Mouse (Mus musculus) forebrain, embryonic 15.5 days (tissue): ENCODE results near the gene Bckdha. TPM values are rescaled to one million over a fixed set of nuclear protein-coding genes. Genes with fewer than 3 reads are reported as not detected.

ENCODE experiments used
- ATAC-seq: fragments of 200-750 bp; cut with Nextera tagmentation; replicated peaks from 2 replicates; pipeline ENCODE4 v1.8.0; 2017; ENCODE audit warnings: mild to moderate bottlenecking, moderate TSS enrichment, moderate library complexity
- H3K27ac ChIP-seq: fragments of 300-500 bp; sonication (generic); replicated peaks from 2 replicates; pipeline ENCODE4 v1.5.1; 2015; ENCODE audit warnings: mild to moderate bottlenecking, inconsistent platforms
- H3K27me3 ChIP-seq: fragments of 300-500 bp; sonication (generic); 2 replicates; pipeline ENCODE4 v1.6.1; 2015; ENCODE audit warnings: inconsistent platforms
- H3K36me3 ChIP-seq: fragments of 300-500 bp; sonication (generic); 2 replicates; pipeline ENCODE4 v1.6.1; 2015; ENCODE audit warnings: mild to moderate bottlenecking, inconsistent platforms
- H3K4me1 ChIP-seq: fragments of 300-500 bp; sonication (generic); 2 replicates; pipeline ENCODE4 v1.6.1; 2015; ENCODE audit warnings: inconsistent platforms
- H3K4me2 ChIP-seq: fragments of 300-500 bp; sonication (generic); replicated peaks from 2 replicates; pipeline ENCODE4 v1.6.1; 2015; ENCODE audit warnings: mild to moderate bottlenecking, inconsistent platforms
- H3K4me3 ChIP-seq: fragments of 300-500 bp; sonication (generic); 2 replicates; pipeline ENCODE4 v1.5.1; 2015; ENCODE audit warnings: mild to moderate bottlenecking, inconsistent platforms
- H3K9ac ChIP-seq: fragments of 300-500 bp; sonication (generic); replicated peaks from 2 replicates; pipeline ENCODE4 v1.6.1; 2015; ENCODE audit warnings: mild to moderate bottlenecking, inconsistent platforms
- H3K9me3 ChIP-seq: fragments of 300-500 bp; sonication (generic); 2 replicates; pipeline ENCODE4 v1.6.1; 2016; ENCODE audit warnings: inconsistent platforms
- WGBS: fragments of 180-500 bp; shearing (Covaris S2); methylation state at CpG from one replicate; pipeline ENCODE4 v1.1.7; 2015; ENCODE audit warnings: mixed read lengths; 5-methylcytosine and 5-hydroxymethylcytosine counted together
- polyA plus RNA-seq: library from polyadenylated mRNA; unstranded; fragments of >200 nt; fragmentation: Nextera tagmentation; extraction: Ambion mirVana; gene quantifications from 2 replicates; pipeline ENCODE4 v1.2.1, GENCODE M21; 2015

Bckdha gene
- 57.8 and 62.1 TPM in 2 replicates for polyA plus RNA-seq

- peak; percentile 97 for ATAC-seq
- Histone ChIP-seq H3K4me3 (peak within 1 kb of the TSS; percentile 73), H3K9me3 (no peaks in the 10 kb centered on the region), H3K27ac (peak within 1 kb of the TSS; percentile 67), H3K9ac (peak within 1 kb of the TSS; percentile 73), H3K4me2 (peak within 1 kb of the TSS; percentile 89), H3K4me1 (peaks cover 29% of the 10 kb centered on the region), H3K36me3 (0 out of 2 replicates have a peak, but pooled peaks cover under 1% of the 10 kb centered on the region), H3K27me3 (no peaks in the 10 kb centered on the region)
- WGBS = under 1% methylated on average over 50 of the region's 50 CpGs
Observed at GRCm38 (mm10) chr7:25658657-25659472, at the start of gene Bckdha, which contains the start of gene Exosc5. Gene Bckdha, minus strand, starts transcription at chr7:25658981. Gene Exosc5, plus strand, starts transcription at chr7:25659164.

- Histone ChIP-seq H3K27me3 (peaks cover 5% of the 10 kb centered on the region; the same call in 1 of the 2 replicates), H3K27ac (no peak overlapping the region), H3K4me2 (no peak overlapping the region), H3K4me3 (no peak overlapping the region), H3K36me3 (peaks cover 7% of the 10 kb centered on the region), H3K9me3 (no peaks in the 10 kb centered on the region), H3K4me1 (peaks cover 12% of the 10 kb centered on the region), H3K9ac (no peak overlapping the region)
- 68% methylated on average over 15 of the region's 15 CpGs for WGBS
- no peak for ATAC-seq
Observed at GRCm38 (mm10) chr7:25707581-25708292, 49.0 kb upstream of the Bckdha start.

- Histone ChIP-seq H3K4me3 (no peak overlapping the region), H3K9me3 (0 out of 2 replicates have a peak, but pooled peaks cover 5% of the 10 kb centered on the region), H3K4me2 (no peak overlapping the region), H3K27ac (no peak overlapping the region), H3K27me3 (peaks cover 5% of the 10 kb centered on the region; the same call in 1 of the 2 replicates), H3K9ac (no peak overlapping the region), H3K36me3 (no peaks in the 10 kb centered on the region), H3K4me1 (peaks cover 12% of the 10 kb centered on the region)
- WGBS = 63% methylated on average over 7 of the region's 7 CpGs
- no peak for ATAC-seq
Observed at GRCm38 (mm10) chr7:25706578-25707170, 47.9 kb upstream of the Bckdha start.

- H3K4me3 ChIP-seq = no peak overlapping the region
- peaks cover 12% of the 10 kb centered on the region for H3K4me1 ChIP-seq
- no peaks in the 10 kb centered on the region for H3K36me3 ChIP-seq
- no peak for ATAC-seq
- H3K9ac ChIP-seq = no peak overlapping the region
- H3K27me3 ChIP-seq = peaks cover 5% of the 10 kb centered on the region; the same call in 1 of the 2 replicates
- 59% methylated on average over 6 of the region's 6 CpGs for WGBS
- H3K4me2 ChIP-seq = no peak overlapping the region
- 0 out of 2 replicates have a peak, but pooled peaks cover 5% of the 10 kb centered on the region for H3K9me3 ChIP-seq
- no peak overlapping the region for H3K27ac ChIP-seq
Observed at GRCm38 (mm10) chr7:25705801-25706251, 47.0 kb upstream of the Bckdha start.

- H3K4me2 ChIP-seq = peak overlapping the region; percentile 59
- 3% methylated on average over 36 of the region's 37 CpGs for WGBS
- peaks cover 5% of the 10 kb centered on the region for H3K4me1 ChIP-seq
- H3K4me3 ChIP-seq = peak overlapping the region; percentile 38
- ATAC-seq = peak; percentile 51
- H3K36me3 ChIP-seq = no peaks in the 10 kb centered on the region
- H3K27me3 ChIP-seq = peaks cover 5% of the 10 kb centered on the region; the same call in 1 of the 2 replicates
- peak overlapping the region; percentile 34 for H3K9ac ChIP-seq
- H3K9me3 ChIP-seq = 0 out of 2 replicates have a peak, but pooled peaks cover 5% of the 10 kb centered on the region
- H3K27ac ChIP-seq = no peak overlapping the region
Observed at GRCm38 (mm10) chr7:25704716-25705364, 46.1 kb upstream of the Bckdha start.

GRCm38 (mm10) chr7:25703793-25704494 is 45.2 kb upstream of the Bckdha start:
- H3K36me3 ChIP-seq = no peaks in the 10 kb centered on the region
- H3K4me1 ChIP-seq = peaks cover 5% of the 10 kb centered on the region
- no peak overlapping the region for H3K27ac ChIP-seq
- no peak overlapping the region for H3K9ac ChIP-seq
- H3K9me3 ChIP-seq = 0 out of 2 replicates have a peak, but pooled peaks cover 5% of the 10 kb centered on the region
- peak; percentile 38 for ATAC-seq
- H3K27me3 ChIP-seq = peaks cover 5% of the 10 kb centered on the region; the same call in 1 of the 2 replicates
- H3K4me3 ChIP-seq = peak overlapping the region; percentile 38; the same call in 1 of the 2 replicates
- peak overlapping the region; percentile 59 for H3K4me2 ChIP-seq
- whole genome bisulfite sequencing = 22% methylated on average over 10 of the region's 10 CpGs

- ATAC-seq = no peak
- H3K4me2 ChIP-seq = no peak overlapping the region
- H3K4me1 ChIP-seq = peaks cover 5% of the 10 kb centered on the region
- peaks cover 5% of the 10 kb centered on the region; the same call in 1 of the 2 replicates for H3K27me3 ChIP-seq
- H3K36me3 ChIP-seq = no peaks in the 10 kb centered on the region
- H3K9me3 ChIP-seq = 0 out of 2 replicates have a peak, but pooled peaks cover 5% of the 10 kb centered on the region
- 99% methylated on average over 2 of the region's 2 CpGs for WGBS
- no peak overlapping the region for H3K4me3 ChIP-seq
- no peak overlapping the region for H3K9ac ChIP-seq
- no peak overlapping the region for H3K27ac ChIP-seq
Observed at GRCm38 (mm10) chr7:25702350-25702749, 43.6 kb upstream of the Bckdha start.

- Histone ChIP-seq H3K4me1 (peaks cover 5% of the 10 kb centered on the region), H3K36me3 (no peaks in the 10 kb centered on the region), H3K9ac (no peak overlapping the region), H3K27ac (no peak overlapping the region), H3K4me2 (no peak overlapping the region), H3K27me3 (peaks cover 5% of the 10 kb centered on the region; the same call in 1 of the 2 replicates), H3K4me3 (no peak overlapping the region), H3K9me3 (0 out of 2 replicates have a peak, but pooled peaks cover 5% of the 10 kb centered on the region)
- 78% methylated on average over 12 of the region's 12 CpGs for WGBS
- no peak for ATAC-seq
Observed at GRCm38 (mm10) chr7:25700732-25701131, 42.0 kb upstream of the Bckdha start.

- H3K4me1 ChIP-seq = peaks cover 5% of the 10 kb centered on the region
- no peak overlapping the region for H3K9ac ChIP-seq
- no peak for ATAC-seq
- H3K9me3 ChIP-seq = 0 out of 2 replicates have a peak, but pooled peaks cover 5% of the 10 kb centered on the region
- H3K27me3 ChIP-seq = peaks cover 5% of the 10 kb centered on the region; the same call in 1 of the 2 replicates
- H3K4me3 ChIP-seq = no peak overlapping the region
- H3K27ac ChIP-seq = no peak overlapping the region
- H3K36me3 ChIP-seq = no peaks in the 10 kb centered on the region
- 62% methylated on average over 13 of the region's 13 CpGs for WGBS
- H3K4me2 ChIP-seq = no peak overlapping the region
Observed at GRCm38 (mm10) chr7:25699851-25700250, 41.1 kb upstream of the Bckdha start.

GRCm38 (mm10) chr7:25694104-25694503 is 35.3 kb upstream of the Bckdha start:
- Histone ChIP-seq H3K9me3 (no peaks in the 10 kb centered on the region), H3K27me3 (peaks cover 28% of the 10 kb centered on the region), H3K4me1 (peaks cover 4% of the 10 kb centered on the region), H3K4me2 (no peak overlapping the region), H3K9ac (no peak overlapping the region), H3K4me3 (no peak overlapping the region), H3K27ac (no peak overlapping the region), H3K36me3 (no peaks in the 10 kb centered on the region)
- 46% methylated on average over 8 of the region's 8 CpGs for WGBS
- ATAC-seq = peak; percentile 29; the same call in 1 of the 2 replicates
